Mouse (Mus musculus): ENCODE results near the gene Hist1h4d. TPM values are rescaled to one million over a fixed set of nuclear protein-coding genes. Genes with fewer than 3 reads are reported as not detected.
"Not testable (repeated sequence)": the region's sequence is repeated elsewhere in the genome, so short reads cannot be mapped to it uniquely, and the experiment has no call there.

Hist1h4d gene
- total and polyA plus RNA-seq, 2 experiments from 2014 or later = 39.6 to 2,187 TPM

- peaks cover 7% of the 10 kb centered on the region; the same call in 1 of the 2 replicates for H3K4me1 ChIP-seq (ENCODE audit: insufficient read depth, low read length)
- peak overlapping the region; percentile 59 for H3K4me2 ChIP-seq (ENCODE audit: low read depth, low read length)
- DNase-seq (ENCODE audit: low spot score) (no peak), ATAC-seq (no peak)
- H3K27me3 ChIP-seq (ENCODE audit: insufficient read depth, low read length) = no peaks in the 10 kb centered on the region
- H3K36me3 ChIP-seq (ENCODE audit: insufficient read depth, low read length) = no peaks in the 10 kb centered on the region
- WGBS = 44% methylated on average over 2 of the region's 2 CpGs
- no peak for TF ChIP-seq CTCF (IDR thresholded peaks at IDR 0.05; ENCODE audit: low read depth)
- H3K9me3 ChIP-seq (ENCODE audit: low read length) = no peaks in the 10 kb centered on the region
- peak overlapping the region; percentile 95 for H3K27ac ChIP-seq
- peak overlapping the region; percentile 51 for H3K9ac ChIP-seq (replicated peaks; ENCODE audit: low read length)
- peak overlapping the region; percentile 39 for H3K4me3 ChIP-seq (ENCODE audit: low read length)
These were observed 9.0 kb upstream of the Hist1h4d start for GRCm38 (mm10) chr13:23572218-23573033.

GRCm38 (mm10) chr13:23573034-23573897 is 8.1 kb upstream of the Hist1h4d start:
- H3K36me3 ChIP-seq (ENCODE audit: insufficient read depth, low read length); H3K27me3 ChIP-seq (ENCODE audit: insufficient read depth, low read length); H3K9me3 ChIP-seq (ENCODE audit: low read length); H3K9ac ChIP-seq (replicated peaks; ENCODE audit: low read length); H3K4me1 ChIP-seq (ENCODE audit: insufficient read depth, low read length); DNase-seq (ENCODE audit: low spot score); ATAC-seq: not testable (repeated sequence)
- peak overlapping the region; percentile 39 for H3K4me3 ChIP-seq (ENCODE audit: low read length)
- 9% methylated on average over 17 of the region's 20 CpGs for WGBS
- peak overlapping the region; percentile 59 for H3K4me2 ChIP-seq (ENCODE audit: low read depth, low read length)
- H3K27ac ChIP-seq = peak overlapping the region; percentile 81

GRCm38 (mm10) chr13:23573898-23574524 is 7.4 kb upstream of the Hist1h4d start, which contains the start of the genes Hist1h2bf and Hist1h2ad:
TSS of gene Hist1h2bf (minus strand) at chr13:23574196.
TSS of gene Hist1h2ad (plus strand) at chr13:23574381.
- Histone ChIP-seq H3K27ac (peak within 1 kb of the TSS; percentile 81), H3K4me2 (ENCODE audit: low read depth, low read length) (peak within 1 kb of the TSS; percentile 59), H3K4me3 (ENCODE audit: low read length) (peak within 1 kb of the TSS; percentile 32)
- ATAC-seq (peak; percentile 95), DNase-seq (ENCODE audit: low spot score) (peak; percentile 99)
- under 1% methylated on average over 30 of the region's 42 CpGs for WGBS
- not testable (repeated sequence) for H3K9me3 ChIP-seq (ENCODE audit: low read length); H3K9ac ChIP-seq (replicated peaks; ENCODE audit: low read length); H3K36me3 ChIP-seq (ENCODE audit: insufficient read depth, low read length); H3K27me3 ChIP-seq (ENCODE audit: insufficient read depth, low read length); H3K4me1 ChIP-seq (ENCODE audit: insufficient read depth, low read length)

- not testable (repeated sequence) for H3K9me3 ChIP-seq (ENCODE audit: low read length); H3K27me3 ChIP-seq (ENCODE audit: insufficient read depth, low read length); DNase-seq (ENCODE audit: low spot score); H3K9ac ChIP-seq (replicated peaks; ENCODE audit: low read length); H3K4me1 ChIP-seq (ENCODE audit: insufficient read depth, low read length); H3K36me3 ChIP-seq (ENCODE audit: insufficient read depth, low read length)
- Histone ChIP-seq H3K4me3 (ENCODE audit: low read length) (peak overlapping the region; percentile 32), H3K4me2 (ENCODE audit: low read depth, low read length) (peak overlapping the region; percentile 59), H3K27ac (peak overlapping the region; percentile 81)
- WGBS = under 1% methylated on average over 5 of the region's 39 CpGs
- peak; percentile 18 for ATAC-seq
These were observed 6.7 kb upstream of the Hist1h4d start for GRCm38 (mm10) chr13:23574546-23575170.

- no peaks in the 10 kb centered on the region for H3K27me3 ChIP-seq (ENCODE audit: insufficient read depth, low read length)
- H3K4me1 ChIP-seq (ENCODE audit: insufficient read depth, low read length) = peaks cover 3% of the 10 kb centered on the region; the same call in 1 of the 2 replicates
- H3K9me3 ChIP-seq (ENCODE audit: low read length) = no peaks in the 10 kb centered on the region
- under 1% methylated on average over 18 of the region's 18 CpGs for WGBS
- TF ChIP-seq CTCF (IDR thresholded peaks at IDR 0.05; ENCODE audit: low read depth) = no peak
- peak within 1 kb of the TSS; percentile 70 for H3K27ac ChIP-seq
- ATAC-seq (peak; percentile 69), DNase-seq (ENCODE audit: low spot score) (peak; percentile 88)
- H3K9ac ChIP-seq (replicated peaks; ENCODE audit: low read length) = peak within 1 kb of the TSS; percentile 42; the same call in 1 of the 2 replicates
- H3K4me3 ChIP-seq (ENCODE audit: low read length) = peak within 1 kb of the TSS; percentile 32
- no peaks in the 10 kb centered on the region for H3K36me3 ChIP-seq (ENCODE audit: insufficient read depth, low read length)
- H3K4me2 ChIP-seq (ENCODE audit: low read depth, low read length) = peak within 1 kb of the TSS; percentile 52
These were observed 6.0 kb upstream of the Hist1h4d start, which contains the start of gene Hist1h3d for GRCm38 (mm10) chr13:23575271-23575851. TSS of gene Hist1h3d (plus strand) at chr13:23575763.

GRCm38 (mm10) chr13:23575864-23576313 is 5.5 kb upstream of the Hist1h4d start:
- not testable (repeated sequence) for H3K27me3 ChIP-seq (ENCODE audit: insufficient read depth, low read length); H3K4me1 ChIP-seq (ENCODE audit: insufficient read depth, low read length); H3K36me3 ChIP-seq (ENCODE audit: insufficient read depth, low read length); H3K9me3 ChIP-seq (ENCODE audit: low read length); DNase-seq (ENCODE audit: low spot score); ATAC-seq
- H3K27ac ChIP-seq = peak overlapping the region; percentile 70
- peak overlapping the region; percentile 52 for H3K4me2 ChIP-seq (ENCODE audit: low read depth, low read length)
- WGBS = 0% methylated on average over 13 of the region's 40 CpGs
- peak overlapping the region; percentile 42; the same call in 1 of the 2 replicates for H3K9ac ChIP-seq (replicated peaks; ENCODE audit: low read length)
- peak overlapping the region; percentile 32 for H3K4me3 ChIP-seq (ENCODE audit: low read length)

Measured in hindbrain, postnatal 0 days (tissue).